Mouse (Mus musculus) lung, embryonic 15.5 days (tissue): ENCODE data around the gene Pcdh9. TPM values are rescaled to one million over a fixed set of nuclear protein-coding genes. Genes with fewer than 3 reads are reported as not detected.
A peak's percentile ranks its signal among the peaks of the same experiment; 100 is the strongest.

Experiments
- ATAC-seq: fragments of 200-750 bp; cut with Nextera tagmentation; 2 replicates; pipeline ENCODE4 v1.8.0; 2017; ENCODE audit warnings: moderate number of reproducible peaks, borderline replicate concordance; ENCODE audit not compliant: low FRiP score, low TSS enrichment; ENCODE audit errors: extremely low read depth
- H3K27ac ChIP-seq: fragments of 300-500 bp; sonication (generic); 2 replicates; pipeline ENCODE4 v1.5.1; 2015; ENCODE audit warnings: moderate library complexity, mild to moderate bottlenecking, inconsistent platforms
- H3K27me3 ChIP-seq: fragments of 300-500 bp; sonication (generic); 2 replicates; pipeline ENCODE4 v1.6.1; 2015; ENCODE audit warnings: inconsistent platforms
- H3K36me3 ChIP-seq: fragments of 300-500 bp; sonication (generic); 2 replicates; pipeline ENCODE4 v1.6.1; 2015; ENCODE audit warnings: inconsistent platforms
- H3K4me1 ChIP-seq: fragments of 300-500 bp; sonication (generic); 2 replicates; pipeline ENCODE4 v1.6.1; 2015; ENCODE audit warnings: inconsistent platforms
- H3K4me2 ChIP-seq: fragments of 300-500 bp; sonication (generic); 2 replicates; pipeline ENCODE4 v1.6.1; 2015; ENCODE audit warnings: inconsistent platforms, mild to moderate bottlenecking, moderate library complexity
- H3K4me3 ChIP-seq: fragments of 300-500 bp; sonication (generic); 2 replicates; pipeline ENCODE4 v1.5.1; 2015; ENCODE audit warnings: mild to moderate bottlenecking, inconsistent platforms
- H3K9ac ChIP-seq: fragments of 300-500 bp; sonication (generic); 2 replicates; pipeline ENCODE4 v1.6.1; 2015; ENCODE audit warnings: inconsistent platforms
- H3K9me3 ChIP-seq: fragments of 300-500 bp; sonication (generic); 2 replicates; pipeline ENCODE4 v1.6.1; 2016; ENCODE audit warnings: inconsistent platforms
- WGBS: fragments of 180-500 bp; shearing (Covaris S2); methylation state at CpG from one replicate; pipeline ENCODE4 v1.1.7; 2015; 5-methylcytosine and 5-hydroxymethylcytosine counted together
- polyA plus RNA-seq: library from polyadenylated mRNA; unstranded; fragments of >200 nt; fragmentation: Nextera tagmentation; extraction: Ambion mirVana; gene quantifications from 2 replicates; pipeline ENCODE4 v1.2.1, GENCODE M21; 2015

Pcdh9 gene
- polyA plus RNA-seq, result 10.0 and 10.3 TPM in 2 replicates

GRCm38 (mm10) chr14:93890519-93891370 lies at the start of gene Pcdh9:
Gene Pcdh9 (minus strand): TSS chr14:93890679.
- Histone ChIP-seq H3K4me3 (peak within 1 kb of the TSS; percentile 66), H3K9me3 (no peaks in the 10 kb centered on the region), H3K27me3 (peaks cover 4% of the 10 kb centered on the region; the same call in 1 of the 2 replicates), H3K4me2 (peak within 1 kb of the TSS; percentile 89), H3K9ac (peak within 1 kb of the TSS; percentile 56), H3K36me3 (no peaks in the 10 kb centered on the region), H3K4me1 (peaks cover 11% of the 10 kb centered on the region; the same call in 1 of the 2 replicates), H3K27ac (peak within 1 kb of the TSS; percentile 75)
- under 1% methylated on average over 50 of the region's 50 CpGs for WGBS
- ATAC-seq, result peak; percentile 99

GRCm38 (mm10) chr14:93906928-93907327 lies 16.4 kb upstream of the Pcdh9 start:
- no peak overlapping the region for H3K9ac ChIP-seq
- WGBS, result 43% methylated on average over 1 of the region's 1 CpGs
- H3K9me3 ChIP-seq, result no peaks in the 10 kb centered on the region
- H3K27me3 ChIP-seq, result no peaks in the 10 kb centered on the region
- H3K4me1 ChIP-seq, result no peaks in the 10 kb centered on the region
- no peaks in the 10 kb centered on the region for H3K36me3 ChIP-seq
- no peak overlapping the region for H3K4me2 ChIP-seq
- H3K27ac ChIP-seq, result no peak overlapping the region
- ATAC-seq, result peak; percentile 49; the same call in 1 of the 2 replicates
- no peak overlapping the region for H3K4me3 ChIP-seq

GRCm38 (mm10) chr14:93898533-93898932 lies 8.1 kb upstream of the Pcdh9 start:
- Histone ChIP-seq H3K36me3 (no peaks in the 10 kb centered on the region), H3K4me3 (no peak overlapping the region)
- no peak for ATAC-seq

GRCm38 (mm10) chr14:93895131-93895530 lies 4.7 kb upstream of the Pcdh9 start:
- WGBS, result 87% methylated on average over 3 of the region's 3 CpGs
- Histone ChIP-seq H3K36me3 (no peaks in the 10 kb centered on the region), H3K27me3 (no peaks in the 10 kb centered on the region), H3K4me2 (no peak overlapping the region), H3K27ac (no peak overlapping the region), H3K9ac (no peak overlapping the region), H3K4me1 (no peaks in the 10 kb centered on the region), H3K4me3 (no peak overlapping the region), H3K9me3 (no peaks in the 10 kb centered on the region)
- no peak for ATAC-seq

More at GRCm38 (mm10) chr14:93898533-93898932, 8.1 kb upstream of the Pcdh9 start:
- H3K9me3 ChIP-seq, result no peaks in the 10 kb centered on the region
- no peaks in the 10 kb centered on the region for H3K4me1 ChIP-seq
- no peak overlapping the region for H3K4me2 ChIP-seq
- no peak overlapping the region for H3K9ac ChIP-seq
- H3K27ac ChIP-seq, result no peak overlapping the region
- H3K27me3 ChIP-seq, result no peaks in the 10 kb centered on the region

- peak overlapping the region; percentile 89 for H3K4me2 ChIP-seq
- peaks cover 4% of the 10 kb centered on the region; the same call in 1 of the 2 replicates for H3K27me3 ChIP-seq
- peak overlapping the region; percentile 56 for H3K9ac ChIP-seq
- H3K27ac ChIP-seq, result peak overlapping the region; percentile 75; the same call in 1 of the 2 replicates
- H3K4me3 ChIP-seq, result peak overlapping the region; percentile 66
- H3K9me3 ChIP-seq, result no peaks in the 10 kb centered on the region
- H3K36me3 ChIP-seq, result no peaks in the 10 kb centered on the region
- WGBS, result under 1% methylated on average over 13 of the region's 13 CpGs
- ATAC-seq, result peak; percentile 2; the same call in 1 of the 2 replicates
- H3K4me1 ChIP-seq, result peaks cover 11% of the 10 kb centered on the region; the same call in 1 of the 2 replicates
These were observed 880 bp upstream of the Pcdh9 start for GRCm38 (mm10) chr14:93891371-93891746.

GRCm38 (mm10) chr14:93889839-93890518 lies 500 bp downstream of the Pcdh9 start:
- H3K27ac ChIP-seq, result 0 out of 2 replicates have a peak overlapping the region, but pooled peaks have one; percentile 15
- ATAC-seq, result peak; percentile 7; the same call in 1 of the 2 replicates
- peak overlapping the region; percentile 25; the same call in 1 of the 2 replicates for H3K9ac ChIP-seq
- 1% methylated on average over 20 of the region's 20 CpGs for WGBS
- peaks cover 4% of the 10 kb centered on the region; the same call in 1 of the 2 replicates for H3K27me3 ChIP-seq
- H3K4me2 ChIP-seq, result peak overlapping the region; percentile 89
- H3K9me3 ChIP-seq, result no peaks in the 10 kb centered on the region
- no peaks in the 10 kb centered on the region for H3K36me3 ChIP-seq
- H3K4me3 ChIP-seq, result peak overlapping the region; percentile 66
- peaks cover 11% of the 10 kb centered on the region; the same call in 1 of the 2 replicates for H3K4me1 ChIP-seq

- ATAC-seq, result no peak
- H3K9ac ChIP-seq, result no peak overlapping the region
- no peaks in the 10 kb centered on the region for H3K36me3 ChIP-seq
- peak overlapping the region; percentile 89 for H3K4me2 ChIP-seq
- peaks cover 14% of the 10 kb centered on the region; the same call in 1 of the 2 replicates for H3K4me1 ChIP-seq
- H3K27me3 ChIP-seq, result peaks cover 4% of the 10 kb centered on the region; the same call in 1 of the 2 replicates
- 14% methylated on average over 6 of the region's 6 CpGs for WGBS
- H3K27ac ChIP-seq, result no peak overlapping the region
- H3K9me3 ChIP-seq, result no peaks in the 10 kb centered on the region
- H3K4me3 ChIP-seq, result peak overlapping the region; percentile 66
These were observed 1.2 kb downstream of the Pcdh9 start for GRCm38 (mm10) chr14:93889231-93889630.

- Histone ChIP-seq H3K4me2 (0 out of 2 replicates have a peak overlapping the region, but pooled peaks have one; percentile 89), H3K9ac (no peak overlapping the region), H3K4me3 (no peak overlapping the region), H3K4me1 (peaks cover 14% of the 10 kb centered on the region; the same call in 1 of the 2 replicates), H3K27me3 (peaks cover 4% of the 10 kb centered on the region; the same call in 1 of the 2 replicates), H3K27ac (no peak overlapping the region), H3K9me3 (no peaks in the 10 kb centered on the region), H3K36me3 (no peaks in the 10 kb centered on the region)
- 73% methylated on average over 5 of the region's 5 CpGs for WGBS
- ATAC-seq, result no peak
These were observed 2.1 kb downstream of the Pcdh9 start for GRCm38 (mm10) chr14:93888346-93888745.

GRCm38 (mm10) chr14:93887066-93887465 lies 3.4 kb downstream of the Pcdh9 start:
- WGBS, result 57% methylated on average over 7 of the region's 7 CpGs
- H3K4me2 ChIP-seq, result no peak overlapping the region
- H3K36me3 ChIP-seq, result no peaks in the 10 kb centered on the region
- H3K4me3 ChIP-seq, result no peak overlapping the region
- ATAC-seq, result no peak
- H3K27ac ChIP-seq, result no peak overlapping the region
- no peaks in the 10 kb centered on the region for H3K9me3 ChIP-seq
- peaks cover 4% of the 10 kb centered on the region; the same call in 1 of the 2 replicates for H3K27me3 ChIP-seq
- no peak overlapping the region for H3K9ac ChIP-seq
- H3K4me1 ChIP-seq, result peaks cover 14% of the 10 kb centered on the region; the same call in 1 of the 2 replicates

GRCm38 (mm10) chr14:93885551-93886084 lies 4.9 kb downstream of the Pcdh9 start:
- Histone ChIP-seq H3K4me3 (no peak overlapping the region), H3K27me3 (peaks cover 4% of the 10 kb centered on the region; the same call in 1 of the 2 replicates), H3K4me1 (peaks cover 14% of the 10 kb centered on the region; the same call in 1 of the 2 replicates), H3K9ac (no peak overlapping the region), H3K4me2 (no peak overlapping the region; the same call in 1 of the 2 replicates), H3K9me3 (no peaks in the 10 kb centered on the region), H3K36me3 (no peaks in the 10 kb centered on the region), H3K27ac (0 out of 2 replicates have a peak overlapping the region, but pooled peaks have one; percentile 6)
- 61% methylated on average over 11 of the region's 11 CpGs for WGBS
- peak; percentile 61; the same call in 1 of the 2 replicates for ATAC-seq

GRCm38 (mm10) chr14:93884467-93884866 lies 6.0 kb downstream of the Pcdh9 start:
- 0% methylated on average over 2 of the region's 2 CpGs for WGBS
- H3K4me3 ChIP-seq, result no peak overlapping the region
- H3K4me1 ChIP-seq, result peaks cover 11% of the 10 kb centered on the region; the same call in 1 of the 2 replicates
- H3K36me3 ChIP-seq, result no peaks in the 10 kb centered on the region
- peaks cover 4% of the 10 kb centered on the region; the same call in 1 of the 2 replicates for H3K27me3 ChIP-seq
- peak; percentile 59; the same call in 1 of the 2 replicates for ATAC-seq
- H3K4me2 ChIP-seq, result no peak overlapping the region
- H3K27ac ChIP-seq, result no peak overlapping the region
- no peak overlapping the region for H3K9ac ChIP-seq
- H3K9me3 ChIP-seq, result no peaks in the 10 kb centered on the region
